Mouse (Mus musculus) limb, embryonic 11.5 days (tissue): ENCODE data around the gene Nrp1. TPM values are rescaled to one million over a fixed set of nuclear protein-coding genes. Genes with fewer than 3 reads are reported as not detected.

ENCODE experiments used
- ATAC-seq: fragments of 200-750 bp; cut with Nextera tagmentation; 2 replicates; pipeline ENCODE4 v1.8.0; 2017; ENCODE audit warnings: low read depth; ENCODE audit not compliant: insufficient number of reproducible peaks, low FRiP score, low TSS enrichment
- DNase-seq: peaks from one replicate; pipeline ENCODE4 v3.0.0-alpha.2; 2015; ENCODE audit warnings: low spot score
- H3K27ac ChIP-seq: fragments of 300-500 bp; sonication (generic); replicated peaks from 2 replicates; pipeline ENCODE4 v1.5.1; 2014; ENCODE audit warnings: low read depth, mild to moderate bottlenecking, low read length
- H3K27me3 ChIP-seq: fragments of 300-500 bp; sonication (generic); 2 replicates; pipeline ENCODE4 v1.6.1; 2014; ENCODE audit warnings: mild to moderate bottlenecking, low read length, mixed read lengths; ENCODE audit not compliant: control insufficient read depth, insufficient read depth
- H3K36me3 ChIP-seq: fragments of 300-500 bp; sonication (generic); 2 replicates; pipeline ENCODE4 v1.6.1; 2014; ENCODE audit warnings: mild to moderate bottlenecking, low read length, moderate library complexity, mixed read lengths; ENCODE audit not compliant: control insufficient read depth, insufficient read depth
- H3K4me1 ChIP-seq: fragments of 300-500 bp; sonication (generic); 2 replicates; pipeline ENCODE4 v1.6.1; 2014; ENCODE audit warnings: low read length, mixed read lengths; ENCODE audit not compliant: control insufficient read depth, insufficient read depth
- H3K4me2 ChIP-seq: fragments of 300-500 bp; sonication (generic); 2 replicates; pipeline ENCODE4 v1.6.1; 2014; ENCODE audit warnings: low read depth, mild to moderate bottlenecking, moderate library complexity; ENCODE audit not compliant: severe bottlenecking
- H3K4me3 ChIP-seq: fragments of 300-500 bp; sonication (generic); 2 replicates; pipeline ENCODE4 v1.5.1; 2014; ENCODE audit warnings: low read depth, low read length
- H3K9ac ChIP-seq: fragments of 300-500 bp; sonication (generic); 2 replicates; pipeline ENCODE4 v1.6.1; 2014; ENCODE audit warnings: mild to moderate bottlenecking, low read length
- H3K9me3 ChIP-seq: fragments of 300-500 bp; sonication (generic); 2 replicates; pipeline ENCODE4 v1.6.1; 2016; ENCODE audit warnings: low read length; ENCODE audit not compliant: control insufficient read depth
- WGBS: fragments of 180-500 bp; shearing (Covaris S2); extraction: QIAGEN DNeasy Blood & Tissue Kit; methylation state at CpG from one replicate; pipeline ENCODE4 v1.1.7; 2014; 5-methylcytosine and 5-hydroxymethylcytosine counted together
- polyA plus RNA-seq: library from polyadenylated mRNA; unstranded; fragments of >200 nt; fragmentation: Nextera tagmentation; extraction: Ambion mirVana; gene quantifications from 2 replicates; pipeline ENCODE4 v1.2.1, GENCODE M21; 2014

Nrp1 gene
- polyA plus RNA-seq, 1 experiment from 2014 or later = 51.1 TPM

- DNase-seq (no peak), ATAC-seq (no peak)
- Histone ChIP-seq H3K27me3 (no peaks in the 10 kb centered on the region), H3K9ac (no peak overlapping the region), H3K4me3 (no peak overlapping the region), H3K36me3 (no peaks in the 10 kb centered on the region), H3K9me3 (no peaks in the 10 kb centered on the region), H3K27ac (no peak overlapping the region), H3K4me2 (no peak overlapping the region), H3K4me1 (peaks cover 29% of the 10 kb centered on the region)
- 42% methylated on average over 5 of the region's 5 CpGs for WGBS
Observed at GRCm38 (mm10) chr8:128394671-128395193, 36.3 kb downstream of the Nrp1 start.

GRCm38 (mm10) chr8:128396968-128397367, 38.6 kb downstream of the Nrp1 start:
- 5% methylated on average over 7 of the region's 7 CpGs for WGBS
- H3K27ac ChIP-seq = peak overlapping the region; percentile 31; the same call in 1 of the 2 replicates
- no peaks in the 10 kb centered on the region for H3K36me3 ChIP-seq
- H3K4me3 ChIP-seq = no peak overlapping the region
- DNase-seq (peak; percentile 56), ATAC-seq (peak; percentile 81)
- no peak overlapping the region for H3K4me2 ChIP-seq
- H3K9me3 ChIP-seq = no peaks in the 10 kb centered on the region
- no peaks in the 10 kb centered on the region for H3K27me3 ChIP-seq
- no peak overlapping the region for H3K9ac ChIP-seq
- peaks cover 31% of the 10 kb centered on the region for H3K4me1 ChIP-seq

- no peak overlapping the region for H3K4me3 ChIP-seq
- ATAC-seq (no peak), DNase-seq (peak; percentile 46)
- H3K9me3 ChIP-seq = no peaks in the 10 kb centered on the region
- peak overlapping the region; percentile 31; the same call in 1 of the 2 replicates for H3K27ac ChIP-seq
- WGBS = 18% methylated on average over 3 of the region's 3 CpGs
- no peak overlapping the region for H3K4me2 ChIP-seq
- H3K36me3 ChIP-seq = no peaks in the 10 kb centered on the region
- no peak overlapping the region for H3K9ac ChIP-seq
- no peaks in the 10 kb centered on the region for H3K27me3 ChIP-seq
- H3K4me1 ChIP-seq = peaks cover 31% of the 10 kb centered on the region
Observed at GRCm38 (mm10) chr8:128397441-128397840, 39.0 kb downstream of the Nrp1 start.

- Histone ChIP-seq H3K27me3 (no peaks in the 10 kb centered on the region), H3K4me2 (no peak overlapping the region), H3K36me3 (no peaks in the 10 kb centered on the region), H3K9me3 (no peaks in the 10 kb centered on the region), H3K27ac (no peak overlapping the region), H3K4me1 (peaks cover 31% of the 10 kb centered on the region), H3K9ac (no peak overlapping the region), H3K4me3 (no peak overlapping the region)
- 53% methylated on average over 11 of the region's 11 CpGs for WGBS
- ATAC-seq (no peak), DNase-seq (no peak)
Observed at GRCm38 (mm10) chr8:128398472-128399091, 40.2 kb downstream of the Nrp1 start.

- WGBS = 62% methylated on average over 5 of the region's 5 CpGs
- H3K27ac ChIP-seq = no peak overlapping the region
- peak; percentile 49; the same call in 1 of the 2 replicates for ATAC-seq
- no peak for DNase-seq
- H3K4me1 ChIP-seq = peaks cover 24% of the 10 kb centered on the region
- H3K4me3 ChIP-seq = no peak overlapping the region
- H3K9ac ChIP-seq = no peak overlapping the region
- no peaks in the 10 kb centered on the region for H3K9me3 ChIP-seq
- H3K27me3 ChIP-seq = no peaks in the 10 kb centered on the region
- no peak overlapping the region for H3K4me2 ChIP-seq
- no peaks in the 10 kb centered on the region for H3K36me3 ChIP-seq
Observed at GRCm38 (mm10) chr8:128400286-128400685, 41.9 kb downstream of the Nrp1 start.

GRCm38 (mm10) chr8:128404876-128405275, 46.5 kb downstream of the Nrp1 start:
- H3K4me2 ChIP-seq = no peak overlapping the region
- no peak for DNase-seq
- H3K27ac ChIP-seq = no peak overlapping the region
- no peaks in the 10 kb centered on the region for H3K27me3 ChIP-seq
- no peak for ATAC-seq
- H3K36me3 ChIP-seq = no peaks in the 10 kb centered on the region
- H3K4me3 ChIP-seq = no peak overlapping the region
- 87% methylated on average over 2 of the region's 2 CpGs for WGBS
- 0 out of 2 replicates have a peak, but pooled peaks cover 2% of the 10 kb centered on the region for H3K4me1 ChIP-seq
- no peak overlapping the region for H3K9ac ChIP-seq
- no peaks in the 10 kb centered on the region for H3K9me3 ChIP-seq

- H3K36me3 ChIP-seq = no peaks in the 10 kb centered on the region
- WGBS = 85% methylated on average over 4 of the region's 4 CpGs
- DNase-seq (no peak), ATAC-seq (no peak)
- no peak overlapping the region for H3K27ac ChIP-seq
- no peak overlapping the region for H3K9ac ChIP-seq
- H3K4me2 ChIP-seq = no peak overlapping the region
- no peaks in the 10 kb centered on the region for H3K9me3 ChIP-seq
- no peaks in the 10 kb centered on the region for H3K27me3 ChIP-seq
- peaks cover 11% of the 10 kb centered on the region for H3K4me1 ChIP-seq
- H3K4me3 ChIP-seq = no peak overlapping the region
Observed at GRCm38 (mm10) chr8:128413381-128413780, 55.0 kb downstream of the Nrp1 start.

GRCm38 (mm10) chr8:128415730-128416684, 57.6 kb downstream of the Nrp1 start:
- Histone ChIP-seq H3K9ac (no peak overlapping the region), H3K27me3 (no peaks in the 10 kb centered on the region), H3K4me2 (no peak overlapping the region), H3K9me3 (no peaks in the 10 kb centered on the region), H3K4me1 (peaks cover 11% of the 10 kb centered on the region), H3K4me3 (no peak overlapping the region), H3K27ac (no peak overlapping the region), H3K36me3 (no peaks in the 10 kb centered on the region)
- no peak for ATAC-seq
- WGBS = 64% methylated on average over 4 of the region's 4 CpGs
- DNase-seq = no peak
